Mouse (Mus musculus) myocyte (in vitro differentiated cells): ENCODE measurements around the gene Prcp.

Source experiments
- CEBPB ChIP-seq: IDR thresholded peaks from 2 replicates; pipeline ENCODE4 v1.6.1; 2011; ENCODE audit warnings: mild to moderate bottlenecking, moderate library complexity; ENCODE audit not compliant: poor library complexity, insufficient read depth, severe bottlenecking
- E2F4 ChIP-seq: IDR thresholded peaks from one replicate; pipeline ENCODE4 v1.6.1; 2011; ENCODE audit warnings: mild to moderate bottlenecking, control low read depth, moderate library complexity; ENCODE audit not compliant: insufficient read depth
- MAX ChIP-seq: IDR thresholded peaks from one replicate; pipeline ENCODE4 v1.6.1; 2011; ENCODE audit warnings: low read depth, mild to moderate bottlenecking, control low read depth
- MYOD1 ChIP-seq, 3 experiments: IDR thresholded peaks; one replicate each; pipeline ENCODE4 v1.6.1; 2011; ENCODE audit warnings: control low read depth in 2 of 3, low read depth in 2 of 3, mild to moderate bottlenecking in 2 of 3, moderate library complexity in 1 of 3; ENCODE audit not compliant: insufficient read length in 2 of 3, control insufficient read depth in 1 of 3
- MYOG ChIP-seq, 3 experiments: IDR thresholded peaks; one replicate each; pipeline ENCODE4 v1.6.1; 2011; ENCODE audit warnings: control low read depth in 2 of 3, low read depth in 2 of 3, mild to moderate bottlenecking in 2 of 3; ENCODE audit not compliant: insufficient read length in 2 of 3, control insufficient read depth in 1 of 3, insufficient read depth in 1 of 3
- POLR2A ChIP-seq: IDR thresholded peaks from one replicate; pipeline ENCODE4 v1.6.1; 2011; ENCODE audit warnings: low read depth, mild to moderate bottlenecking, control low read depth, moderate library complexity; ENCODE audit not compliant: insufficient read length
- POLR2AphosphoS2 ChIP-seq: IDR thresholded peaks from one replicate; pipeline ENCODE4 v1.6.1; 2011; ENCODE audit warnings: low read depth, control low read depth; ENCODE audit not compliant: insufficient read length
- REST ChIP-seq: IDR thresholded peaks from one replicate; pipeline ENCODE4 v1.6.1; 2011; ENCODE audit warnings: mild to moderate bottlenecking, control low read depth, moderate library complexity; ENCODE audit not compliant: insufficient read depth, insufficient read length
- SRF ChIP-seq: IDR thresholded peaks from one replicate; pipeline ENCODE4 v1.6.1; 2011; ENCODE audit warnings: low read depth; ENCODE audit not compliant: control insufficient read depth, insufficient read length
- TCF12 ChIP-seq: IDR thresholded peaks from one replicate; pipeline ENCODE4 v1.6.1; 2011; ENCODE audit warnings: mild to moderate bottlenecking, control low read depth; ENCODE audit not compliant: poor library complexity, insufficient read depth, severe bottlenecking
- TCF3 ChIP-seq: IDR thresholded peaks from one replicate; pipeline ENCODE4 v1.6.1; 2011; ENCODE audit warnings: low read depth, control low read depth; ENCODE audit not compliant: insufficient read length
- USF1 ChIP-seq: IDR thresholded peaks from one replicate; pipeline ENCODE4 v1.6.1; 2011; ENCODE audit warnings: low read depth, mild to moderate bottlenecking, control low read depth, moderate library complexity

GRCm38 (mm10) chr7:92871596-92871995, 2.7 kb upstream of the Prcp start:
- no peak for TF ChIP-seq TCF12
- TF ChIP-seq POLR2A: no peak
- TF ChIP-seq REST: no peak
- no peak for TF ChIP-seq CEBPB
- TF ChIP-seq POLR2AphosphoS2: no peak
- no peak for TF ChIP-seq MAX
- TF ChIP-seq E2F4: no peak
- TF ChIP-seq USF1: no peak
- TF ChIP-seq MYOG (IDR thresholded peaks at IDR 0.05; ENCODE audit: control insufficient read depth in 1 of 3, insufficient read depth in 1 of 3, insufficient read length in 2 of 3, low read depth in 2 of 3): no peak
- no peak for TF ChIP-seq MYOD1 (IDR thresholded peaks at IDR 0.05; ENCODE audit: control insufficient read depth in 1 of 3, insufficient read length in 2 of 3, low read depth in 2 of 3)
- TF ChIP-seq TCF3: no peak
- TF ChIP-seq SRF: no peak
